Mouse (Mus musculus): ENCODE measurements around the gene Kdm4a.

GRCm38 (mm10) chr4:118156559-118156958 is 23.3 kb downstream of the Kdm4a start:
- no peak for TF ChIP-seq GATA1 (IDR thresholded peaks at IDR 0.05; ENCODE audit: low read length)
- TF ChIP-seq TAL1 (IDR thresholded peaks at IDR 0.05; ENCODE audit: low read length) = no peak

Data from erythroblast, embryonic 14.5 days (primary cell).